Mouse (Mus musculus): ENCODE results near the gene Sost.
"Not testable (repeated sequence)": the region's sequence is repeated elsewhere in the genome, so short reads cannot be mapped to it uniquely, and the experiment has no call there.

Sost gene

GRCm38 (mm10) chr11:101966965-101967614 is at the start of gene Sost:
TSS of gene Sost (minus strand) at chr11:101967015.
- ATAC-seq (ENCODE audit: insufficient number of reproducible peaks, low FRiP score, low TSS enrichment), result no peak

GRCm38 (mm10) chr11:102016136-102016535 is 49.3 kb upstream of the Sost start:
- no peak for ATAC-seq (ENCODE audit: insufficient number of reproducible peaks, low FRiP score, low TSS enrichment)

GRCm38 (mm10) chr11:102015472-102015871 is 48.7 kb upstream of the Sost start:
- no peak for ATAC-seq (ENCODE audit: insufficient number of reproducible peaks, low FRiP score, low TSS enrichment)

GRCm38 (mm10) chr11:102013201-102013600 is 46.4 kb upstream of the Sost start:
- ATAC-seq (ENCODE audit: insufficient number of reproducible peaks, low FRiP score, low TSS enrichment), result no peak

- no peak for ATAC-seq (ENCODE audit: insufficient number of reproducible peaks, low FRiP score, low TSS enrichment)
These were observed 44.7 kb upstream of the Sost start for GRCm38 (mm10) chr11:102011510-102011909.

GRCm38 (mm10) chr11:102010140-102010539 is 43.3 kb upstream of the Sost start:
- peak; percentile 81; the same call in 1 of the 2 replicates for ATAC-seq (ENCODE audit: insufficient number of reproducible peaks, low FRiP score, low TSS enrichment)

- no peak for ATAC-seq (ENCODE audit: insufficient number of reproducible peaks, low FRiP score, low TSS enrichment)
These were observed 42.3 kb upstream of the Sost start for GRCm38 (mm10) chr11:102008954-102009637.

- ATAC-seq (ENCODE audit: insufficient number of reproducible peaks, low FRiP score, low TSS enrichment), result no peak
These were observed 41.6 kb upstream of the Sost start for GRCm38 (mm10) chr11:102008372-102008771.

GRCm38 (mm10) chr11:102006688-102007087 is 39.9 kb upstream of the Sost start:
- no peak for ATAC-seq (ENCODE audit: insufficient number of reproducible peaks, low FRiP score, low TSS enrichment)

- ATAC-seq (ENCODE audit: insufficient number of reproducible peaks, low FRiP score, low TSS enrichment), result no peak
These were observed 39.5 kb upstream of the Sost start for GRCm38 (mm10) chr11:102006271-102006670.

GRCm38 (mm10) chr11:102004251-102004650 is 37.4 kb upstream of the Sost start:
- no peak for ATAC-seq (ENCODE audit: insufficient number of reproducible peaks, low FRiP score, low TSS enrichment)

GRCm38 (mm10) chr11:101999466-101999865 is 32.7 kb upstream of the Sost start:
- no peak for ATAC-seq (ENCODE audit: insufficient number of reproducible peaks, low FRiP score, low TSS enrichment)

- ATAC-seq (ENCODE audit: insufficient number of reproducible peaks, low FRiP score, low TSS enrichment), result no peak
These were observed 31.4 kb upstream of the Sost start for GRCm38 (mm10) chr11:101998258-101998657.

GRCm38 (mm10) chr11:101995938-101996337 is 29.1 kb upstream of the Sost start:
- no peak for ATAC-seq (ENCODE audit: insufficient number of reproducible peaks, low FRiP score, low TSS enrichment)

- ATAC-seq (ENCODE audit: insufficient number of reproducible peaks, low FRiP score, low TSS enrichment), result no peak
These were observed 27.3 kb upstream of the Sost start for GRCm38 (mm10) chr11:101994100-101994499.

- no peak for ATAC-seq (ENCODE audit: insufficient number of reproducible peaks, low FRiP score, low TSS enrichment)
These were observed 25.6 kb upstream of the Sost start for GRCm38 (mm10) chr11:101992411-101992810.

- ATAC-seq (ENCODE audit: insufficient number of reproducible peaks, low FRiP score, low TSS enrichment), result no peak
These were observed 25.0 kb upstream of the Sost start for GRCm38 (mm10) chr11:101991813-101992212.

- ATAC-seq (ENCODE audit: insufficient number of reproducible peaks, low FRiP score, low TSS enrichment), result no peak
These were observed 23.4 kb upstream of the Sost start for GRCm38 (mm10) chr11:101990244-101990643.

- ATAC-seq (ENCODE audit: insufficient number of reproducible peaks, low FRiP score, low TSS enrichment), result no peak
These were observed 20.1 kb upstream of the Sost start, which contains the start of gene Dusp3 for GRCm38 (mm10) chr11:101986913-101987312. TSS of gene Dusp3 (minus strand) at chr11:101987013.

GRCm38 (mm10) chr11:101985990-101986389 is 19.2 kb upstream of the Sost start:
- ATAC-seq (ENCODE audit: insufficient number of reproducible peaks, low FRiP score, low TSS enrichment), result no peak

GRCm38 (mm10) chr11:101985450-101985849 is 18.6 kb upstream of the Sost start:
- ATAC-seq (ENCODE audit: insufficient number of reproducible peaks, low FRiP score, low TSS enrichment), result not testable (repeated sequence)
